In genomic region chr15:83166642-83167041, GRCm38 (mm10) we compare ENCODE assay signal across 9 mouse cellular contexts. TPM values are rescaled to one million over a fixed set of nuclear protein-coding genes. Genes with fewer than 3 reads are reported as not detected.
DNase-seq lines count a peak whose midpoint lies in the region; ATAC-seq and TF ChIP-seq lines count a peak whose summit lies in the region.
"Had no signal": no experiment of that assay in that cellular context is flagged by ENCODE, and none has a peak within 500 bp of the region (broad histone marks: within the 10 kb centered on the region; RNA-seq: fewer than 3 reads in every experiment).

No protein-coding gene starts in this region.

- no peak overlapping the region for H3K4me3 ChIP-seq in heart, postnatal 0 days (ENCODE audit: low read depth, low read length)

- no peak overlapping the region for H3K9ac ChIP-seq in heart, postnatal 0 days (replicated peaks; ENCODE audit: low read depth, low read length)

- H3K4me2 ChIP-seq in heart, postnatal 0 days (ENCODE audit: low read depth, low read length) = no peak overlapping the region

- no peaks in the 10 kb centered on the region for H3K27me3 ChIP-seq in heart, postnatal 0 days (ENCODE audit: control insufficient read depth, insufficient read depth, low read length)
- H3K27me3 ChIP-seq: CH12.LX had no signal

- no peak for ATAC-seq in heart, postnatal 0 days (ENCODE audit: insufficient read depth, low read depth)

- TF ChIP-seq CTCF in heart, postnatal 0 days (IDR thresholded peaks at IDR 0.05; ENCODE audit: low read depth) = no peak

- H3K36me3 ChIP-seq in heart, postnatal 0 days (replicated peaks; ENCODE audit: control insufficient read depth, insufficient read depth, low read length) = peaks cover 10% of the 10 kb centered on the region; the same call in 1 of the 2 replicates

- H3K27ac ChIP-seq in heart, postnatal 0 days (ENCODE audit: low read depth) = peak overlapping the region; percentile 44; the same call in 1 of the 2 replicates

- WGBS in heart, postnatal 0 days = 64% methylated on average over 3 of the region's 3 CpGs

- H3K9me3 ChIP-seq in heart, postnatal 0 days (replicated peaks; ENCODE audit: control insufficient read depth, low read length) = no peaks in the 10 kb centered on the region

- no peak for TF ChIP-seq EP300 in heart, postnatal 0 days (IDR thresholded peaks at IDR 0.05; ENCODE audit: low read depth)

- DNase-seq in cerebellum, adult 9-10 months = peak; percentile 51
- no peak for DNase-seq in cerebellum, postnatal 14 days
- DNase-seq in testis, postnatal 10 days (ENCODE audit: low spot score) = peak; percentile 58
- no peak for DNase-seq in testis, postnatal 14 days (ENCODE audit: low spot score)
- DNase-seq in heart, postnatal 0 days (ENCODE audit: low spot score) = no peak
- DNase-seq in lung, postnatal 14 days = peak; percentile 38
- DNase-seq in spleen, adult 18-20 months = no peak
- no peak for DNase-seq in embryo, embryonic 10 days (ENCODE audit: low spot score)

- H3K4me1 ChIP-seq in heart, postnatal 0 days (ENCODE audit: control insufficient read depth, insufficient read depth) = peaks cover 36% of the 10 kb centered on the region

RNA-seq across cellular contexts. Expression of gene Cyb5r3, which starts 5.8 kb away (rescaled TPM):
- 125 and 166 TPM in 2 replicates for total RNA-seq in heart, postnatal 0 days (2014; rRNA removed; ENCODE audit: low replicate concordance)
- 113 and 117 TPM in 2 replicates for polyA plus RNA-seq in heart, postnatal 0 days (2015; fragmentation: Nextera tagmentation; extraction: Ambion mirVana)

RNA-seq across cellular contexts. Expression of gene Poldip3, which starts 17.5 kb away (rescaled TPM):
- total RNA-seq in heart, postnatal 0 days (2014; rRNA removed; ENCODE audit: low replicate concordance) = 60.4 and 63.6 TPM in 2 replicates
- 36.4 and 38.3 TPM in 2 replicates for polyA plus RNA-seq in heart, postnatal 0 days (2015; fragmentation: Nextera tagmentation; extraction: Ambion mirVana)

RNA-seq across cellular contexts. Expression of gene Rrp7a, which starts 44.0 kb away (rescaled TPM):
- total RNA-seq in heart, postnatal 0 days (2014; rRNA removed; ENCODE audit: low replicate concordance) = 116 and 121 TPM in 2 replicates
- polyA plus RNA-seq in heart, postnatal 0 days (2015; fragmentation: Nextera tagmentation; extraction: Ambion mirVana) = 24.6 and 26.2 TPM in 2 replicates

Comparison
In these comparisons a context has a peak if more than half of its experiments do, and no peak if none do; other contexts are left out.
1. DNase-seq: peak in cerebellum, adult 9-10 months (single experiment), testis, postnatal 10 days (single experiment) and lung, postnatal 14 days (single experiment); none in cerebellum, postnatal 14 days (0 of 2), testis, postnatal 14 days (single experiment), heart, postnatal 0 days (single experiment), spleen, adult 18-20 months (0 of 2) and embryo, embryonic 10 days (single experiment).